Mouse (Mus musculus) adrenal gland, adult 18-20 months (tissue): ENCODE measurements around the gene Cfl1. TPM values are rescaled to one million over a fixed set of nuclear protein-coding genes. Genes with fewer than 3 reads are reported as not detected.

ENCODE experiments used
- DNase-seq, 2 experiments: peaks; one replicate each; pipeline ENCODE4 v3.0.0; 2021 to 2022; ENCODE audit warnings: low spot score in 2 of 2
- total RNA-seq, 2 experiments: library from RNA; stranded (reverse); gene quantifications; 1 replicate in 1 of 2; 2 replicates in 1 of 2; pipeline ENCODE4 v1.2.3; 2021

Cfl1 gene
- total RNA-seq, 2 experiments from 2014 or later = 689 to 693 TPM

DNA sequence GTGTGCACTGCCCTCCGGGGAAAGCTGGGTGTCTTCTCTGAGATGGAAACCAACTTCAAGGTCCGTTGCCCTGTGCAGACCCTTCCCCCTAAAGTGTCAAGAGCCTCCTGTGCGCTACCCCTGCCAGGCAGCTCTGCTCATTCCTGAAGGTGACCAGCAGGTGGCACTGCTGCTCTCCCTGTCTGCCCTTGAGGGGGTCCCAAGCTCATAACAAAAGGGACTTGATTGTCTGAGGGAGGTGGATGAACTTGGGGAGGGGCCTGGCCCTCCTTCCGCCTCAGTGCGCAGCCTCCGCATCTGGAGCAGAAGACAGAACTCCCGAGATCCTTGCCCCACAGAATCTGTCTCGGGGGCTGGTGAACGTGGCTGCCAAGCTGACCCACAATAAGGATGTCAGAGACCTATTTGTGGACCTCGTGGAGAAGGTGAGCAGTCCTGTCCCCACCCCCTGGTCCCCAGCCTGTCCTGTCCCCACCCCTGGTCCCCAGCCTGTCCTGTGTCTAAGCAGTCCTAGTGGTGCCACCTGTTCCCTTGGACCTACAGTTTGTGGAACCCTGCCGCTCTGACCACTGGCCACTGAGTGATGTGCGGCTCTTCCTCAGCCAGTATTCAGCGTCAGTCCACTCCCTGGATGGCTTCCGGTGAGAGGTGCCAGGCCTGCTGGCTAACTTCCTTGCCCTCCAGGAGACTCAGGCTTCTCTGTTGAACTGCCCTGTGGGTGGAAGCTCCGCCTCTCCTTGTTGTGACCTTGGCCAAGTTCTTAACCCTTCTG, 26.3 kb upstream of the Cfl1 start:
- peak; percentile 37 to 60 for DNase-seq

DNA sequence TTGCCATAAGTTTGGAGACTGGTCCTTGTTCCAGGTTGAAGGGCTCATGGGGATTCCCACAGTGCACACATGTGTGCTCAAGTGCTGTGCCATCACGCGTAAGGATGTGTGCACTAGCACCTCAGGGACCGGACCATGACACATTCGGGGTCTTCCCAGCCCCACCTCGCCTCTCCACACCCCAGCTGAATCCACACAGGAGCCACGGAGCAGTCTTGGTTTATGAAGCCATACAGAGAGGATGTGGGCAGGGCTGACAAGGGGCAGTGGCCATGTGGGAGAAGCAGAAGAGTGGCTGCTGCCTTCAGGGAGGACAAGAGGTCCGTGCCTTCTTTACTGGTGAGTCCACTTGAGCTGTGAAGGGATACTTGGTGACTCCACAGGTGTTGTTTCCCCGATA, 25.2 kb upstream of the Cfl1 start:
- DNase-seq = no peak

DNA sequence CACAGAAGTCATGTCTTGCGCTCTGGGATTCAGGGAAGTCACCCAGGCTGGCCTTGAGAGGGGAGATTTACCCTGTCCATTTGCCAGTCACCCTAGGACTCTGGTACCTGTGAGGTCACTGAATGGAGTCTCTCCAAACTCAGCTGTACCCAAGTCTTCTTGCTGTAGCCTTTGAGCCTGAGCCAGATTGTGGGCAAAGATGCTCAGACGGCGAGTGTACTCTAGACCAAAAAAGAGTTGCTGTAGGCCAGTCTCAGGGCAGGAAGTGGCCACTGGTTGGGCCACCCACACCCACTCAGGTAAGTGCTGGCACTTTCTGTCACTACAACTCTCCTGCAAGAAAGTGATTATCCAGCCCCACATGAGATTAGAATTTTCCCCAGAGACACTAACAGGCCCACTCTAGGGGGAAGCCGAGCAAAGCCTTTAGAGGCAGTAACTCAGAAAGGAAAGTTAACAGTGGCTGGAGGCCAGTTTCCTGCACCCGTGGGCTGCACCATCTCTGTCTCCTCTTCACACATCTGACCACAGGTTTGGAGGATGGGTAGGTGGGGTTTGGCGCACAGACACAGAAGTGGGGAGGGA, 23.2 kb upstream of the Cfl1 start:
- no peak for DNase-seq

DNA sequence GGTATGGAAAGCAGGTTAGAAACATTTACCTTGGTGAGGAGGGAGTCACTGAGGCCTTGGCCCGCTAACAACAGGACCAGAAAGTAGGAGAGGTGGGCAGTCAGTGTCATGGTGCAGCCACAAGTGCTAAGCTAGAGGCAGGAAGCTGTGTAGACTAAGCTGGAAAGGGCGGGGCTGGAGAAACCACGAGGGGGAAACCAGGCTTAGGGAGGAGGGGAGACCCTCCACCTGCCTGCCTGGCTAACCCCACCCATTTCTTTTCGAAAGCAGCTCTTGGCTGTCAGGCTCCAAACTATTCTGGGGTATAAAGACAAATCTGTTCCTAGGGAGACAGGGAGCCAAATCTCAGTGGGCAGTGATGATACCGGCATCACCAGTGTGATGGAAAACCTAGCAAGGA, 21.9 kb upstream of the Cfl1 start, which contains the start of gene Ctsw:
Gene Ctsw (minus strand): TSS at position 134 of the 400 bp plus-strand sequence.
- DNase-seq = no peak

DNA sequence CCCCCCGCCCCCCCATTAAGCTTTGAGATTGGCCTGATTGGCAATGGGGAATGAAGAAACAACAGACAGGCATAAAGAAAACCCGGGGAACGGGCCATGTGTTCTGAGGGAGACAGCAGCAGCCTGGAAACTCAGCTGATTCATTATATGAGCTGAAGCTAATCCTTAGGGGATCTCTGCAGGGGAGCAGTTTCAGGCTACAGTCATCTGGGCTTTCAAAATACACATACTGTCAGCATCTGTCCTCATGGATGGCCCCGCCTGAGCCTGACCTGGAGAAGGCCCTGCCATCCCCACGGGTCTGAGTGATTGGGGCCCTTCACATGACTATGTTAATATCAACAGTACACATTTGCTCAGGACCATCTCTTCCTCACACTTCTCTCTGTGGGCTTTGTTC, 18.4 kb upstream of the Cfl1 start:
- no peak for DNase-seq

DNA sequence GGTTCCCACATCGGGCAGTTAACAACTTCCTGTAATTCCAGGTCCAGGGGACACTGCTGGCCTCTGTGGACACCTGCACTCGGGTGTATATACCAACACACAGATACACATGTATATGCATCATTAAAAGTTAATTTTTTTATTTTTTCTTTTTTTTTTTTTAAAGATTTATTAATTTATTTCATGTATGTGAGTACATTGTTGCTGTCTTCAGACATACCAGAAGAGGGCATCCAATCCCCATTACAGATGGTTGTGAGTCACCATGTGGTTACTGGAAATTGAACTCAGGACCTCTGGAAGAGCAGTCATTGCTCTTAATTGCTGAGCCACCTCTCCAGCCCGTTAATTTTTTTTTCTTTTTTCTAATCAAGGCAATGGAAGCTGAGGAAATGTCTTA, 17.4 kb upstream of the Cfl1 start:
- no peak for DNase-seq

DNA sequence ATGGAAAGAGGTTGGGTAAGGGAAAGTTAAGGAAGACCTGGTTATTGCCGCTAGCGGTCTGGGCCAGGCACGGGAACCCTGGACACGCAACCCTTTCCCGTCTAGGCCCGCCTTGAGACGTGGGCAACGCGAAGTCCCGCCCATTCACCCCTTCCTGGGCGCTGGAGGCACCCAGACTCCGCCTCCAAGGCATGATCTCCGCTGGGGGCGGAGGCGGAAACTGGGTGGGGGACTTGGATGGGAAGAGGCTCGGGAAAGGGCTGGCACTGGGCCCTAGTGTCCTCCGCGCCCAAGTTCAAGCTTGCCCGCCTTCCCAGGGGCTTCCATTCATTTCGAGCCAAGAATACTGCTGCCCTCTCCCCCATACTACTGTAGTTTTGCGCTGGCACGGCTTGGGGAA, 16.5 kb upstream of the Cfl1 start, which contains the start of gene Efemp2:
Gene Efemp2 (plus strand): TSS at position 235 of the 400 bp plus-strand sequence.
- peak; percentile 84 to 85 for DNase-seq

DNA sequence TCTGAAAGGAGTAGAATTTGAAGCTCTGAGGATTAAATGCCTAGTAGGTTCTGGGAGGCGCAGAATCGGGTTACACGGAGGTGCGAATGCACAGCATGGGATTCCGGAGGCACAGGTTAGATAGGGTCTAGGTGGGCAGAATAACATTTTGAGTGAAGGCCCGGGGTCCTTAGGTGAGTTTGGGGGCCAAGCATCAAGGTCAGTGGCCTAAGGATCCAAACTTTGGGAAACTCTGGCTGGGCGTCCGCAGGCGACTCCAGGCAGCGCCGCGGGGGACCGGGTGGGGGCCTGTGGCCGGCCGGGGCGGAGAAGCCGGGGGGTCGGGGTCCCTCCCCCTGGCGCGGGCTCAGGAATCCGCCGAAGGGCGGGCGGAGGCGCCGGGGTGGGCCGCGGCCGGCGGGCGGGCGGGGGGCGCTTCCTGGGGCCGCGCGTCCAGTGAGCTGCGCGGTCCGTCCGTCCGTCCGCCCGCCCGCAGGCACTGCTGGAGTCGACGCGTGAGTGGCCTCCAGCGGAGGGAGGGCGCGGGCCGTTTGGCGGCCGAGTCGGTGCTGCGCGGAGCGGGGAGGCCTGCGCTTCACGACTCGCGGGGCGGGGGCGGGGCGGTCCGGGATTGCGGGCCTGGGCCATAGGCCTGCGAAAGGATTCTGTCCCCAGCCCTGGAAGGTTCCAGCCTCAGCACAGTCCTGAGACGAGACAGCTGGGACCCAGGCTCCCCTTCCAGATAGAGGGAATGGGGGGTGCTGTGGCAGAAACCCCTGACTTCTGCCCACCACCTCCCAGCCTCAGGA, 15.8 kb upstream of the Cfl1 start:
- peak; percentile 52 to 60 for DNase-seq

DNA sequence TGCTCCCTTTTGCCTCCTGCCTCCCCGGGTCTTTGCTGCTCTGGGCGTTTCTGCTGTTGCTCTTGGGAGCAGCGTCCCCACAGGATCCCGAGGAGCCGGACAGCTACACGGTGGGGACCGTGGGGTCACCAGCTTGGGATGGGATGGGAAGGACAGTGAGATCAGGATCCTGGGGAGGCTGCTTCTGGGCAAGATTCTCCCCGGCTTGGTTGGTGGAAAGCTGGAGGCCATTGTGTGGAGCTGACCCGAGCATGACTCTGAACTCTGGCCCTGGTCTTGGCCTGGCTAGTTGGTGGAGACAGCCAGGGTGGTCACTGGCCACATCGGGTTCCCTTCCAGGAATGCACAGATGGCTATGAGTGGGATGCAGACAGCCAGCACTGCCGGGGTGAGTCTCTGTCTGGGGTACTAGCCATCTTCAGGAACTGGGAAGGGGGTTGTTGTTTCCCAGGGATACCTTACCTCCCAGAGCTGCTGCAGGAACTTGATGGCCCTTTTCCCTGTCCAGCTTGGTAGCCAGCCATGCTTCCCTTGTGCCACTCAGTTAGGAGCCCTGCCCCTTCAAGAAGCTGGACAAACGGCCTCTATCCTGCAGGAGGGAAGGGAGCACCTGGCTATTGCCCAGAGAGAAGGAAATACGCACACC, 15.1 kb upstream of the Cfl1 start:
- DNase-seq = no peak

DNA sequence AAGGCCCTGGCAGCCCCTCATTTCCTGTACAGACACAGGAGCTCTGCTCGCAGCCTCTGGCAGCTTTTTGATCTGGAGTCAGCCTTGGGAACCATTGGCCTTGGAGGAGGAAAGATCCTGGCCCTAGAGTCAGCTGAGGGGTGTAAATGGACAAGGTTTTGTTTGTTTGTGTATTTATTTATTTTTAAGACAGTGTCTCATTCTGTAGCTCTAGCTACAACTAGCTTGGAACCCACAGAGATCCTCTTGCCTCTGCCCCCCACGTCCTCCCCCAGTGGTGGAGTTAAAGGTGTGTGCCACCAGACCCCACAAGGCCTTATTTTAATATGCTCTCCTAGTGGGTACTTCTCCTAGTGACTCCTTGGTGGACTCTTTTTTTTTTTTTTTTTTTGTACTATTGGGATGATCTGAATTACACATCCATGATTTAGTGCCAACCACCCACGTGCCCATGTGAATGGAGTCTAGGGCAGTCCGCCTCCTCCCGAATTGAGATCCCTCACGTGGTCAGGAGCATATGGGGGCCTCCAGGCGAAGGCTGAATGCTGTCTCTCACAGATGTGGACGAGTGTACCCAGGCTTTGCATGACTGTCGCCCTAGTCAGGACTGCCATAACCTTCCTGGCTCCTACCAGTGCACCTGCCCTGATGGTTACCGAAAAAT, 13.1 kb upstream of the Cfl1 start:
- DNase-seq = peak in 1 of 2 experiments; percentile 31

DNA sequence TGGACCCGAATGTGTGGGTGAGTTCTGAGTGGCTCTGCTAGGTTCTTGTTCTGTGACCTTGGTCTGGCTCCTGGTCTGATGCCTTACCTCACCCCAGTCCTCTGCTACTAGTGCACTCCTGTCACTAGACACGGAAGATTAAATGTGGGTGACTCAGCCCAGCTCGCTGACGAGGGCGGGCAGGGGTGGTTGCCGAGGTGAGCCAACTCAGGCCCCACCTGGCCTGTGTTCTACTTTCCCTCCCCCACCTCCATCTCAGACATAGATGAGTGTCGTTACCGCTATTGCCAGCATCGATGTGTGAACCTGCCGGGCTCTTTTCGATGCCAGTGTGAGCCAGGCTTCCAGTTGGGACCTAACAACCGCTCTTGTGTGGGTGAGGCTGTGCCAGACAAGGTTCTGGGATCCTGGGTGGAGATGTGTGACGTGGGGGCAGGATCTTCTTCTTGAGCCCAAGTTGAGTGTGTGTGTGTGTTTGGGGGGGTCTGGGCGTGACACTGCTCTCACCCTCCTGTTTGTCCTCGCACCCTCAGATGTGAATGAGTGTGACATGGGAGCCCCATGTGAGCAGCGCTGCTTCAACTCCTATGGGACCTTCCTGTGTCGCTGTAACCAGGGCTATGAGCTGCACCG, 12.5 kb upstream of the Cfl1 start:
- DNase-seq = no peak

DNA sequence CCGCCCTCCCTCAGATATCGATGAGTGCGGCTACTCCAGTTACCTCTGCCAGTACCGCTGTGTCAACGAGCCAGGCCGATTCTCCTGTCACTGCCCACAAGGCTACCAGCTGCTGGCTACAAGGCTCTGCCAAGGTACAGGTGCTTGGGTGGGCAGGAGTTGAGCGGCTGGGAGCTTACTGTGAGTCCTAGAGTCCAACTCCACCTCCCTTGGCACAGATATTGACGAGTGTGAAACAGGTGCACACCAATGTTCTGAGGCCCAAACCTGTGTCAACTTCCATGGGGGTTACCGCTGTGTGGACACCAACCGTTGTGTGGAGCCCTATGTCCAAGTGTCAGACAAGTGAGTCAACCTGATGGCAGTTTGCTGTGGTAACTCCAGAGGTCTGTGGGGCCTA, 10.2 kb upstream of the Cfl1 start:
- DNase-seq = no peak

DNA sequence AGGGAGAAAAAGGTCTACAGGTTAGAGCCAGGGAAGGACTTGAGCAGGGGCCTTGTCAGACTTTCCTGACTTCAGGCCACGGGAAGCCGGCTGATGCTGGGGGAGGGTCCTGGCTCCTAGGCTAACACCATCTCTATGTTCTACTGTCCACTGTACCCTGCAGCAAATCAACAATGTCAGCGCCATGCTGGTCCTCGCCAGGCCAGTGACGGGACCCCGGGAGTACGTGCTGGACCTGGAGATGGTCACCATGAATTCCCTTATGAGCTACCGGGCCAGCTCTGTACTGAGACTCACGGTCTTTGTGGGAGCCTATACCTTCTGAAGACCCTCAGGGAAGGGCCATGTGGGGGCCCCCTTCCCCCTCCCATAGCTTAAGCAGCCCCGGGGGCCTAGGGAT, 8.9 kb upstream of the Cfl1 start:
- no peak for DNase-seq

DNA sequence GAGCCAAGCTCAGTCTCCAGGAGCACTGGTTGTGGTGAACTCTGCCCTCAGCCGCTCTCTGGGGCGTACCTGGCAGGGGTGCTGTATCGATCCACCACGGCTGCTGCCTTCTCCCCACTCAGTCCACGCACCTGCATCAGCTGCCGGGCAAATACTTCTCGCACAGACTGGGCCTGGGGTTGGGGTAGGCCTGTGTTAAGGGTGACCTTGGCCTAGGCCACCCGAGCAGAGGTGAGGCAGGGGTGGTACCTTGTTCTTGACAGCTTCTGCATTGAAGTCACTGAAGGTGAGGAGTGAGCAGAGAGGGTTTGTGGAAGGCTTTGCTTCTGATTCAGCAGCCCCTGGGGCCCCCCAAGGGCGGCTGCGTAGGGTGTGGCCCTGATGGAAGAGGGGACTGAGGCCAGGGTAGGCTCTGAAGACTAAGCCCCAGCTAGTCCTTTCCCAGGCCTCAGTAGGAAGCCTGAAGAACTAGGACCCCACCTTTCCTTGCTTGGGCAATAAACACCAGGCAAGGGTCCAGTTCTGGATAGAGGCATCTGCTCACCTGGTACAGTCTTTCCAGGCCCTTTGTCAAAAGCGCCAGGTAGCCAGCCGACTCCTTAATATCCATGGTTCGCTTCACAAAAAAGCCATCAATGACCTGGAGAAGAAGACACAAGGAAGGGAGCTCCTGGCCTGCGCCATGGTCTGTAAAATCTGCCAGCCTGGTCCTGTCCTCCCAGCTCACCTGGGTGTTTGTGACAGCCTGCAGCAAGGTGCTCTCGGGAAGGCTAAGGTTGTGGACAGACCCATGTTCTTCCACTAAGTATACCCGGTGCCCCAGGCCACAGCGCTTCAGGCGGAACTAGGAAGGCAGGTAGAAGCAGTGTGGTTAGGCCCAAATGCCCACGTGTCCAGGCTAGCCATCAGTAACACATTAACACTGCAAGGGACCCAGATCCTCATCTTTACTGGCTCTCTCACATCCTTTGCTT, 6.6 kb upstream of the Cfl1 start:
- no peak for DNase-seq

DNA sequence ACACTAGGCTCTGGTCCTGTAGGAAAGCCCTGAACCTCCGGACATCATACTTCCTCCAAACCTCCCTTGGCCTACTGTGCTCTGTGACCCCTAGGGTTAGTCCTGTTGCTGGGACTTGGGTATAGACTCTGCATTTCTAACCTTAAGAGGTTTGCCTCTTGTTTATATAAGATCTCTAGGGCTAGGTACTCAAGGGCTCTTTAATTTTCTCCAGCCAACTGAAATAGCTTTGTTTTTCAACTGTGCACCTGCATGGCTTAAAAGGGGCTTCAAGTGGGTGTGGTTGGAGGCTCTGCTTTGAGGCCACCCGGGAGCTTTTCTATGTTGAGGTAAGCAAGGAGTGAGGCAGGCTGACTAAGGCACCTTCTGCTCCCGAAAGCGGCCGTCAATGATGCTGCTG, 5.8 kb upstream of the Cfl1 start:
- no peak for DNase-seq

DNA sequence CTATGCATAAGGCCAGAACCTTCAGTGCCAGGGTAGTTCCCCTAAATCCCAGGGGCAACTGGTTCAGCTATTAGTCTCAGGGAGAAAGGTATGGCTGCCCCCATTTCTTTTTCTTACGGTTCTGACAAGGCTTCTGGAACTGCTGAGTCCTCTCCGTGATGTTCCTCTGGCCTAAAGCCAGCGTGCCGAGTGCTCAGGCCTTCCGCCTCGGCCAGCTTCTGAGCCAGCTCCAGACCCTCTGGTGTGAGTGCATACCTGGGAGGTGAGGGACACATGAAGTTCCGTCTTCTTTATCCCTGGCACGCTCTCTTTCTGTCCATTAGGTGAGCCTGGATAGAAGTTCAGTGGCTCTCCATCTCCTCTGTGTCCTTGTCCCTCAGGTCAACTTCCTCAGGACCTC, 4.9 kb upstream of the Cfl1 start:
- DNase-seq = no peak

DNA sequence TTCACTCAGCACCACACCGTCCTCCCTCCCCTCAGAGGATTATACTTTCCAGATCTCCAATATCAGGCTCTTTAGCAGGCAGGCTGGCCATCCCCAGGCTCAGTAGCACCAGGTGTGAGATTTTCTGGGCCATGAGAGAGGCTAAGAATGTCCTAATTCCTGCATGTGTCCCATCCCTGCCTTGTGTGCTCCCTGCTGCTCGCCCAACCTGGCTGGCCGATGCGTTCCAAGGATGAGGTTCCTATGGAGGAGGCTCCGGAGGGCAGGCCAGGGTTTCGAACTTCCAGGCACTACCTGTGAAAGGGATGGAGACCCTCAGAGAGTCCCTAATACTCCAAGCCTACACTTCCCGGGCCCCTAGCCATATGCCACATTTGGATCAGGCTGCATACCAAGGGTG, 4.4 kb upstream of the Cfl1 start:
- DNase-seq = no peak

DNA sequence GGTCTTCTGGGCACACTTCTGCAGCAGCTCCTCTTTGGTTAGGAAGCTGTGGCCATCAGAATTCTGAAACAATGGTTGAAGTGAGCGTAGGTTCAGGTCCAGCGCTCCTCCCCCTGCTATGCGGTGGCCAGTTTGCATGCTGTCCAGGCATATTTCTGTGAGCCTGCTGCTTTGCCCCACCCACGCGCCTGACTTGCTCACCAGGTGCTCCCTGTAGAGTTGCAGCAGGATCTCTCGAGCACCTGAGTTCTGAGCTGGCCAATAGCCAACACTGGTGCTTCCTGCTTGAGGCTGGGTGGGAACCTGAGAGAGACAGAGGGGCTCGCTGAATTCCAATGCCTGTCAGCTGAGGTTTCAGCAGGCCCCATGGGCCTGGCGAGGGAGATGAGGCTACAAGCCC, 4.0 kb upstream of the Cfl1 start:
- peak in 1 of 2 experiments; percentile 26 for DNase-seq

DNA sequence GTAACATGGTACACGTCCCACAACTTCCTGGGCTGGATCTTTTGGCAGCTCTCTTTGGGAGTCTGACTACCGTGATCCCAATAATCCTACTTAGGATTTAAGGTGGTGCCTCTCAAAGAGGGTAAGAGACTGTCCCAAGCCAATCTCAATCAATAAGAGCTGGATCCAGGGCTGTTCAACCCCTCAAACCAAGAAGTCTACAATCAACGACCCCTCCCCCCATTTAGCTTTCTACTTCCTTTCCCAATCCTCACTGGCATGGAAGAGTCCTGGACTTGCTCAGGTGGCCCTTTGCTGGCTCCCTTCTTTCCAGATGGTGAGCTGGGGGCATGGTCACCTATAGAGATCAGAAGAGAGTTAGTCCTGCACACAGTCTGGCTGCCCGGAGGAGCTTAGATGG, 3.5 kb upstream of the Cfl1 start:
- DNase-seq = no peak
